Mouse (Mus musculus) embryonic stem cell, embryonic (primary cell): Measurements from ENCODE around the gene Gm5244.

Source experiments
- CTCF ChIA-PET, 4 experiments: fragments of 300-600 bp in 2 of 4; fragments of 350-600 bp in 2 of 4; sonication (Branson Sonifier 250); formaldehyde crosslinking; loops; one replicate each; lab custom pipeline; 2022; ENCODE audit warnings: inconsistent platforms in 2 of 4; lab: Charles Lee
- POLR2A ChIA-PET, 4 experiments: fragments of 300-600 bp in 2 of 4; fragments of 350-600 bp in 2 of 4; sonication (Branson Sonifier 250); formaldehyde crosslinking; loops; one replicate each; lab custom pipeline; 2022; ENCODE audit warnings: antibody characterized with exemption in 4 of 4, inconsistent platforms in 1 of 4; lab: Charles Lee

Gene Gm5244

DNA sequence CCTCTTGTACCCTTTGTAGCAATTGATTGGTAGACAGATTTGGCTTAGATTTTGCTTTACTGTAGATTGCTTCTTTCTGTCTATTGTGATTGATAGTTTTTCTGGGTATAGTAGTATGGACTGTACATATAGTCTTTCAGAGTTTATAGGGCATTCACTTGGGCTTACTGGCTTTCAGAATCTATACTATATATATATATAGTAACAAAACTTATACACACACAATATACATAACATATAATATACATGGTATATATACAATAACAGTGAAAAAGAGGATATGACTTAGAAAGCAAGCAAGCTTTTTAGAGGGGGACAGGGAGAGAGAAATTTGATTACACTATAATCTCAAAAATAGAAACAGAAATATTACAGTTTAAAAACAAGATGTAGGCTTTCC is at the start of gene Gm5244:
Gene Gm5244, plus strand, starts transcription at position 301 of the 400 bp plus-strand sequence.
- CTCF ChIA-PET, result no interaction called here

DNA sequence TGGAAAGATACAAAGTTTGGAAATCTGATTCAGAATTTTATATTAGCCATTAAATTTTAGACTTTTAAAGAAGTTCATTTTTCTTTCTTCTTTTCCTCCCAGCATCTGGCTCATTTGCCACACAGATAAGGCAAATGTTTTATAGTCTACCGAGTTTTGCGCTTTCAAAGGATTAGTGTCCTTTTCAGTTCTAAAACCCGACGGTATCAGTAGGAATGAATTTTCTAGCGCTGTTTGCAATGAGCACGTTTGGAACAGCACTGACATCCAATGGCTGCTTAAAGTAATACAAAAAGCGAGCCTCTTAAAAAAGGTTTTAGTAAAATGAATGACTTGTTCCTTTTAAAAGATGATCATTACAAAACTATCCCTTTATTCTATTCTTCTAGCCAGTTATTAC is 49.4 kb upstream of the Gm5244 start:
- ChIA-PET CTCF (no interaction called here), POLR2A (interaction anchor here in 3 of 4 experiments (0.7 to 3.7 kb wide), 18 partner anchors 10 to 333 kb away, joined by 3 to 30 read pairs (median 4); partner anchors contain the start of gene Dtx4 (in 2 of the 3))

More for the DNA sequence above, at the start of gene Gm5244:
- POLR2A ChIA-PET, result no interaction called here

DNA sequence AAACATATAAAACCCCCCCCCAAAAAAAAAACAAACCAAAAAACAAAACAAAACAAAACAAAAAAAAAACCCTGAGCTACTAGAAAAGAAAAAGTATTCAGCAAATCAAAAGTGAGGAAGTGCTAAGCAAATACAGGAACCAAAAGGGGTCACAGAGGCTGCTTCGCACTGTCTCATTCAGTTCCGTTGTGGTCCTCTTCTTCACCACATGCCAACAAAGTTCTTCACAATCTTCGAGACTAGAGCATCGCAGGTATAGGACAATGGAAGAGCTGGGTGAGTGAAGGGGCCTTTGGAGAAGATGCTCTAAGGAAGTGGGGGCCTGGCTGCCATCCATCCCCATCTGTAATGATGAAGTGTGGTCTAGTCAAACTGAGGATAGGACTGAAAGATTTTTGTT is 48.1 kb upstream of the Gm5244 start:
- ChIA-PET CTCF (interaction anchor here in 2 of 4 experiments (0.6 to 0.7 kb wide), 2 partner anchors 264 to 279 kb away, joined by 4 read pairs; no protein-coding TSS in a partner anchor), POLR2A (interaction anchor here in 2 of 4 experiments (0.7 kb wide), 5 partner anchors 12 to 1692 kb away, joined by 3 to 7 read pairs (median 4); partner anchors contain the start of gene Dtx4 (in 1 of the 2))

DNA sequence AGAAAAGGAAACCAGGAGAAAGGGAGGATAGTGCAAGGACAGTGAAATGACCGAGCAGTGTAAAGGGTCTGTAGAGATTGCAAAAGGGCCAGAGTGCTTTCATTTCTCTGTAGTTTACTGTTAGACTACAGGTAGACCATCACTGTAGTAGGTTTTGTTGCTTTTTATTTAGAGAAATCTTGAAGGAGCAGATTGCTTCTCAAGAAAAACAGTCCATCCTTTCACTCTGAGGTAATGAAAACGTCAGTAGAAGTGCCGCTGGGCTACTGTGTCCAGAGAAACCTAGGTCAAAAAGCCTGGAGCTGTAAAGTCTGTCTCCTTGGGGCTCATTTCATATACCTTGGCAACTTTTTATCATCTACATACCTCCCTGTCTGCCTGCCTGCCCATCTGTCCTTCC is 47.4 kb upstream of the Gm5244 start:
- POLR2A ChIA-PET, result interaction anchor here in 2 of 4 experiments (0.7 to 0.8 kb wide), 4 partner anchors 12 to 1691 kb away, joined by 3 to 5 read pairs (median 4); no protein-coding TSS in a partner anchor

DNA sequence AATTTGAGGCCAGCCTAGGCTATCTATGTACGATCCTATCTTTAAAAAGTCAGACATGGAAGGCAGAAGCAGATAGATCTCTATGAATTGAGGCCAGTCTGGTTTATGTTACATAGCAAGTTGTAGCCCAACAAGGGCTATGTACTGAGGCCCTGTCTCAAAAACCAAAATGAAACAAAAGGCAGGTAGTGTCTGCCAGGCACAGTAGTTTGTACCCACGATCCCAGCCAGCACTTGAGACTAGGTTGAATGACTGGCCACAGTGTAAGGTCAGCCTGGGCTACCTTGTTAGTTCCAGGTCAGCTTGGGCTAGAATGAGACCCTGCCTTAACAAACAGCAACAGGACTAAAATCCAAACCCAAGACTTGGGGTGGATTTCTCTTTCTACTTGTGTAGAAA is 45.9 kb upstream of the Gm5244 start:
- ChIA-PET POLR2A (no interaction called here), CTCF (no interaction called here)

More for the DNA sequence above, 47.4 kb upstream of the Gm5244 start:
- CTCF ChIA-PET, result interaction anchor here in 1 of 4 experiments (0.7 kb wide), 1 partner anchor 265 kb away, joined by 4 read pairs; no protein-coding TSS in a partner anchor

DNA sequence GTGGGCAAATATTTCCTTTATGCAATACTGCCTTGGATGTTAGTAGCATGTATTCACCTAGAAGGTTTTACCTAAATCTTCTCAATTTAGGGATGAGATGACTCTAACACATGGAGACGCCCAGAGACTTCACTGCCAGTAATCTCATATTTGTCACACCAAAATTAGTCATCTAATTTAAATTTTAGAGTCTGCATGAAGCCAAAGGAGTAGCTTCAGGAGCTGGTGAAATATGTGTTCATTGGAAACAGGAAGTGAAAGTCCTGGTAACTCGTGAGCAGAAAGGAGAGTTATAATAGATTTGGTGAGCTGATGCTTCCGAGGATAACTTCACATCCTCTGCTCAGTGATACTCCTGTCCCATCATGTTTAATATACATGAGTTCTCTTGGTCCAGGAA is 45.4 kb upstream of the Gm5244 start:
- ChIA-PET CTCF (no interaction called here), POLR2A (no interaction called here)

DNA sequence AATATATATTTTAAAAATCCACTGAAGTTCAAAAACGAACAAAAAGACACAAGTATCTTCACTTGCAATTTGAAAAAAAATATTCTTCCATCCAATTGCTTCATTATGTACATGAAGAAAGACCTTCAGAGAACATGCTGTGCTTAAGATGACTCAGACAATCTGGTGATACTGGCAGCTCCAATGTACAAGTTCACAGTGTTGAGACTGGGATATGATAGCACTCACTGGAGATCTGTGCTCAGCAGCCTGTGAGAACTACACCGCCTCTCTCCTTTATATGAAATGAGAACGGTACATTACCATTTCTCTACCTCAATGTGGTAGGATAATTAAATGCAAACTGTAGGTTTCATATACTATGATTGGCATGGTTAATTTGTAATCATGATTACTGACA is 43.7 kb upstream of the Gm5244 start:
- POLR2A ChIA-PET, result no interaction called here
- CTCF ChIA-PET, result no interaction called here

DNA sequence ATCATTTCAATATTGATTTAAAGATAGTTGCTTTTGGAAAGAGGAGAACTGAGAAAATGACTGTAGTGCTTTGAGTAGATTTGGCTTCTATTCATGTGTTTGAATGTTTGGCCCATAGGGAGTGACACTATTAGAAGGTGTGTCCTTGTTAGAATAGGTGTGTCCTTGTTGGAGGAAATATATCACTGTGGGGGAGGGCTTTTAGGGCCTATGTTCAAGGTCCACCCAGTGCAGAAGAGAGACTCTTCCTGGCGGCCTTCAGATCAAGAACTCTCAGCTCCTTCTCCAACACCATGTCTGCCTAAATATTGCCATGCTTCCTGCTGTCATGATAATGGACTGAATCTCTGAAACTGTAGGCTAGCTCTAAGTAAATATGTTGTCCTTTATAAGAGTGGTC is 42.2 kb upstream of the Gm5244 start:
- ChIA-PET CTCF (no interaction called here), POLR2A (interaction anchor here in 1 of 4 experiments (2.6 kb wide), 1 partner anchor 8 kb away, joined by 8 read pairs; the partner anchor contains the start of genes Lpxn and Zfp91)

DNA sequence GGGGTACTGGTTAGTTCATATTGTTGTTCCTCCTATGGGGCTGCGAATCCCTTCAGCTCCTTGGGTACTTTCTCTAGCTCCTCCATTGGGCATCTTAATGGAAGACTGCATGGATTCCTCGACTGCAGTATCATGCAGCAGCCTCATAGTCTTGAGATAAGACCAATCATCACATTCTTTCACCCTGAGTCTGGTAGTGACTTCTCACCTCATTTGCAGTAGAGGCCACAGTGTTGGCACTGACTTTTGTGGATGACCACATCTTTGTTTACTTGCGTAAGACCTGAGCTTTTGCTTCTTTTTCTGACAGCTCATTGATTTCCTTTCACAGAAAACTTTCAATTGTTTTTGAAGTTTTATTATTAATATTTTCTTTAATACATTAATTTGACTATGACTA is 40.8 kb upstream of the Gm5244 start:
- CTCF ChIA-PET, result interaction anchor here in 1 of 4 experiments (1.2 kb wide), 1 partner anchor 304 kb away, joined by 3 read pairs; the partner anchor contains the start of gene Dtx4
- POLR2A ChIA-PET, result interaction anchor here in 1 of 4 experiments (2.6 kb wide), 1 partner anchor 10 kb away, joined by 8 read pairs; the partner anchor contains the start of genes Lpxn and Zfp91

DNA sequence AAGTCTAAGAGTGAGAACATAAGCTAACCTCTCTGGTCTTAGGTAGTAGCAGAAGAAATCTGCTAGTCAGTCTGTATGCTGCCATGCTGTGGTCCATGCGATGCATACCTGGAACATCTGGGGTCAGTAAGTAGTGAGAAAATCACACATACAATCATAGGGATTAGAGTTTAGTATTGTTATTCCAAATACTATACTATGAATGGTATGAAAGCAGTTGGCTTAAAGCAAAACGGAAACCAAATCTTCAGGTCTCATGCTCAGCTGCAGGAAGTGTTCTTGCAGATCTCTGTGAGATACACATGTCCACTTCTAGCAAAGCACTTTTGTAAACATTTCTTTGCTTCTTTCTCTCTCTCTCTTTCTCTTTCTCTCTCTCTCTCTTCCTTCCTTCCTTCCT is 40.3 kb upstream of the Gm5244 start:
- POLR2A ChIA-PET, result interaction anchor here in 2 of 4 experiments (0.7 to 2.6 kb wide), 2 partner anchors 10 kb away, joined by 3 to 8 read pairs; partner anchors contain the start of genes Lpxn (in 2 of the 2) and Zfp91 (in 2 of the 2)

DNA sequence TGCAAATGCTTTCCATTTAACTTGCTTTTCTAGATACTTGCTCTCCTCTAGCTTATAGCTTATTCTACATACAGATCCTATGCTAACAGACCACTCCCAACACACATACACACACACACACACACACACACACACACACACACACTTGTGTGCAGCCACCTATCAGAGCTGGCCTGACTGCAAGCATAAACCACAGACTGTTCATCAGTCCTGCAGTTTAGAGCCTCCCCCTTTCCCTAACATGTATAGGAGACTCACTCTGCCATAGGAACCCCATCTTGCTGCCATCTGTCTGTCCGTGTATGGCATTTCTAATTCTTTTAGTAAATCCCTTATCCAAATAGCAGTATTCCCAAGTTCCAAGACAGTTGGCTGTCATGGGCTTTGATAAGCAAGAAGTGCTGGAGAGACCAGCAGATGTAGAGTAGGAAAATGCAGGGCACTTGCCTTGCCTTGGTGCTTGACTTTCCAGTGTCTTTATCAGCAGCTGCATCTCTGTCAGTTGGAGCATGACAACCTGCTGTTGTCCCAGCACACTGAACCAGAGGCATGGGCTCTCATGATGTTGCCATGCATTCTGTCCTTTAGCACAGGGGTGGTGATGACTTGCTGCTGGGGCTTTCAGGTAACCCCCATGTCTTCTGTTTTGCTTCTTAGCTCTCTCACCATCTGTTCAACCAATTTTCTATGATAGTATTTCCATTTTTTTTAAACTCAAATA is 33.7 kb upstream of the Gm5244 start:
- POLR2A ChIA-PET, result interaction anchor here in 2 of 4 experiments (0.8 to 2.4 kb wide), 3 partner anchors 12 to 17 kb away, joined by 3 to 12 read pairs (median 3); partner anchors contain the start of genes Lpxn (in 1 of the 2) and Zfp91 (in 1 of the 2)
- CTCF ChIA-PET, result interaction anchor here in 2 of 4 experiments (0.6 to 0.7 kb wide), 3 partner anchors 8 to 656 kb away, joined by 3 to 4 read pairs (median 3); no protein-coding TSS in a partner anchor

More for the DNA sequence above, 40.3 kb upstream of the Gm5244 start:
- CTCF ChIA-PET, result interaction anchor here in 1 of 4 experiments (1.2 kb wide), 1 partner anchor 305 kb away, joined by 3 read pairs; the partner anchor contains the start of gene Dtx4

DNA sequence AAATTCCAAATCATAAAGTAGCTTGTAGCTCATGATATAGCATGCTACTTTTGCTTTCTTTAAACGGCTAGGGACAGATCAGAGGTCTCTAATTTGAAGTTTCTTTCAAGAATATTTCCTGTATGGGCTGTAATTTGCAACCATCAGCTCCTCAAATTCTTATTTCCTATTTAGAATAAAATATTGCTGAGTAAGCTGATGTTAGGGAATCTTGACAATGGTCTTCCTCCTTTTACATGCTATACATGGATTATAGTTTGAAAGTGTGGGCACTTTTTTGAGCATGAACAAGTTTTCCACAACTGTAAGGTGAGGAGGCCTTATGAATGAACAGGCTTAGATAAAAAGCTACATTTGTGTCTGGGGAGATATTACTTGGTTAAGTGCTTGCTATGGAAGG is 32.6 kb upstream of the Gm5244 start:
- ChIA-PET CTCF (interaction anchor here in 2 of 4 experiments (0.5 to 0.7 kb wide), 3 partner anchors 25 to 1322 kb away, joined by 3 read pairs; no protein-coding TSS in a partner anchor), POLR2A (interaction anchor here in 2 of 4 experiments (0.8 to 2.4 kb wide), 3 partner anchors 11 to 18 kb away, joined by 3 to 12 read pairs (median 3); partner anchors contain the start of genes Lpxn (in 1 of the 2) and Zfp91 (in 1 of the 2))

DNA sequence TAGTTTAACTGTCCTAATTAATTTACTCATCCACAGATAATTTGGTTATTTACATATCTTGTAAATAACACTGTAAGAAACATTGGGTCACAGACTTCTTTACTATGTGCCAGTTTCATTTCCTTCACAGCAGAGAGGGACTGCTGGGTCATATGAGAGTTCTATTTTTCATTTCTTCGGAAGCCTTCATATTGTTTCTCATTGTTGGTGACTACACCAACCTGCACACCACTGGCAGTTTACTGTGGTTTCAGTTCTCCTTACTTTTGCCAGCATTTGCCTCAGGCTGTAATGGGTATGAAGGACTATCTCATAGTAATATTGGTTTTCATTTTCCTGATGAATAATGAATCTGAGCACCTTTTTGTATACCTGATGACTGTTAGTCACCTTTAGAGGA is 28.0 kb upstream of the Gm5244 start:
- ChIA-PET POLR2A (no interaction called here), CTCF (no interaction called here)

DNA sequence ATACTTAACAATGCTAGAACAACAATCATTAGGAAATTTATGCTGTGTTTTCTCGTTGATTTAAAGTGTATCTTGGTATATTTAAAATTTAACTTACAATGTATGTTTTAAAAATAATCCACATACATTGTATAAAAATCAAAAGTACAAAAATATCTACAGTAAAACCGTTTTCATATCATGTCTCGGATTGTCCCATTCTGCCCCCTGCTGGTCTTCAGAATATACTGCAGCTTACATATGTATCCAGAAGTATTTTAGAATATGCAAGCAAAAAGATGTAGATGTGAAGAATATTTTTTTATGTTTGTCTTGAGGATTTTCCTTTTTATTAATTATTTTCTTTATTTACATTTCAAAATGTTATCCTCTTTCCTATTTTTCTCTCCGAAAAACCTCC is 26.1 kb upstream of the Gm5244 start:
- ChIA-PET CTCF (interaction anchor here in 3 of 4 experiments (0.7 to 2.0 kb wide), 9 partner anchors 8 to 379 kb away, joined by 3 to 9 read pairs (median 4); no protein-coding TSS in a partner anchor), POLR2A (interaction anchor here in 1 of 4 experiments (0.7 to 1.2 kb wide), 2 partner anchors 24 to 247 kb away, joined by 3 to 6 read pairs; partner anchors contain the start of genes Lpxn and Zfp91)

DNA sequence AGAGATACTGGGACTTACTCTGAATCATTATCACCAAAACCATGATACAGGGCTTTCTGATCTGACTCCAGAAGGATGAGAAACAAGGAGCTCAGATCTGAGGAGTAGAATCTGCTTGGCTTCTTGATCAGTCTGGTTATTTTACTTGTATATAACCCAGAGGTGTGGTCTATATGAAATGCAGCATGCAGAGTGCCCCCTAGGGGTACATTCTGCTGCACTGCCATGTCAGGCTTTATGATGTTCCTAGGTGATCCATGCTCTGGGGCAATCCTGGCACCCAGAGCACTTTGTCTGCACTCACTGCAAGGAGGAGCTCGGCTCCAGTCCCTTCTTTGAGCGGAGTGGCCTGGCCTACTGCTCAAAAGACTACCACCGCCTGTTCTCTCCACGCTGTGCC is 21.9 kb upstream of the Gm5244 start:
- ChIA-PET CTCF (interaction anchor here in 1 of 4 experiments (0.7 kb wide), 1 partner anchor 323 kb away, joined by 6 read pairs; the partner anchor contains the start of gene Dtx4), POLR2A (interaction anchor here in 1 of 4 experiments (1.3 kb wide), 1 partner anchor 11 kb away, joined by 3 read pairs; no protein-coding TSS in a partner anchor)

DNA sequence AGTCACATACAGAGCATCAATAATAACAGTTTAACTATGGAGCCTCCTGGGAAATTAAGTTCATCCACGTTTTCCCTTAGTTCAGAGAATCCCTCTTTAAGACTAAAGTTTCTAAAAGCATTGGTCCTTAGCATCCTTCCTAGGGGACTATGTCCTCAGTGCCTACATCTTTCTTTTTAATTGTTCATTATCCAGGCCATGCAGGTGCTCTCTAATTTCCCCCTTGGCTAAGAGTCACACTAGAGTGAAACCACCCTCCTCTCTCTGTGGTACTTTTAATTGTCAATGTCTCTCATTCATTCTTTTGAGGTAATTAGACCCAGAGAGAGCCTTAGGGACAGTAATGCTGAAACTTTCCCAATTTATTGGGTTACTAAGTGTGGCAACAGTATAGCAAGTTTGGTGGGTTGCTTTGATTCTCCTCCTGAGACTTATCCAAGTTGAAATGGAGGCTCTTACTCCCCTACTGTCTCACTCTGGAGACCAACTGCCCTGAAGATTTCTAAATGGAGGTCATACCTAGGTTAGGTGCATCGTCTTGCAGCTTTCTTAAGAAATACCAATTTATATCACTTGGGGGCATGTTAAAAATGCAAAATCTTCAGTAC is 15.6 kb upstream of the Gm5244 start:
- POLR2A ChIA-PET, result no interaction called here

DNA sequence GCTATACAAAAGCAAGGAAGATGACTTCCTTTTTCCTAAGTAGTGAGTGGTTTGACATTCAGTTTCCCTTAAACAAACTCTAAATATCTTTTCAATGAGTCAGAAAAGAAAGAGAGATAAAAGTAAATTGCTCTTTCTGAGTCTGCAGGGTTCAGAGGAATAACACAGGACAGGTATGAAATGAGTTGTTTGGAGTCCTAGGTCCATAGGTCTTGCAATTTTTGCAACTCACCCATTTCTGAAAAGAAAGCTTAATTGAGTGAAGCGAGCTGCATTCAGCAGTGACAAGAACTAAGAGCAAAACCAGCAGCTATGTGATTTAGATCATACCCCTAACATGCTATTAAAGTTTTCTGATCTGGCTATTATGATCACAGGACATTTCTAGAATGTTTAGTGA is 14.9 kb upstream of the Gm5244 start:
- ChIA-PET POLR2A (no interaction called here), CTCF (no interaction called here)

More for the DNA sequence above, 15.6 kb upstream of the Gm5244 start:
- CTCF ChIA-PET, result no interaction called here

DNA sequence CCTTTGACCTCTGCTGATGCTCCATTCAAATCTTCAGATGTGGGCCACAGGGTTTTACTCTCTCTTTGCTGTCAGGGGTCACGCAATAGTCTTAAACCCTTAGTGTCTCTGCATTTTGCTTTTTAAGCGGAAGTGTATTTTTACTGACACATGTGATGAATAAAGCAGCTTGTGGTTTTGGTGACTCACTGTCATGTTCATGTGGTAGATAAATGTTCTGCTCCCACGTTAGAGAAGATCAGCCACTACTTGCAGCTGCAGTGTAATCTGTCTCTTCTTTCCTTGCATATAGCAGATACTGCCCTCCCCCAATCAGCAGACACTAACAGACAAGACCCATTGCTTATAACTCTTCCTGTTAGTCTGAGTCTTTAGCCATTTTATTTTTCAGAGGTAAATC is 12.9 kb upstream of the Gm5244 start:
- CTCF ChIA-PET, result no interaction called here
- POLR2A ChIA-PET, result no interaction called here
